ENCODE assay signal across 8 mouse cellular contexts in the genomic region with DNA sequence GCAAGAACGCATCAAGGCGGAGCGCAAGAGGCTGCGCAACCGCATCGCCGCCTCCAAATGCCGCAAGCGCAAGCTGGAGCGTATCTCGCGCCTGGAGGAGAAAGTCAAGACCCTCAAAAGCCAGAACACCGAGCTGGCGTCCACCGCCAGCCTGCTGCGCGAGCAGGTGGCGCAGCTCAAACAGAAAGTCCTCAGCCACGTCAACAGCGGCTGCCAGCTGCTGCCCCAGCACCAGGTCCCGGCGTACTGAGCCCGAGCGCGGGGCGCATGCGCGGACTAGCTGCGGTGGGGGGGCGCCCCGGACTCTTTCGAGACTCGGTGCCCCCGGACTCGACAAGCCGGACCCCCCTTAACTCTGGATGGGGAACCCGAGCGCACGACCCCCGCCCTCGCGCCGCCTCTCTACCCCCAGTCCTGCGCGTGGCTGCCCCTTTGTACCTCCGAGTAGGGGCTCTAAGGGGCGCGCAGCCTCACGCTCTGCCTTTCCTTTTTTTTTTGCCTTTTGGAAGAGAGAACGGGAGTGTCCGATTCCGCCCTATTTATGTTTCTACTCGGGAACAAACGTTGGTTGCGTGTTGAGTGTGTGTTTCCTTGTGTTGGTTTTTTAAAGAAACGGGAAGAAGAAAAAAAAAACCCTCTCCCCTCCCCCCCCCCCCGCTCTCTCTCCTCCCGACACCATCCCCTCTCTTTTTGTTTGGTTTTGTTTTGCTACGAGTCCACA. TPM values are rescaled to one million over a fixed set of nuclear protein-coding genes. Genes with fewer than 3 reads are reported as not detected.
DNase-seq lines count a peak whose midpoint lies in the region; ATAC-seq and TF ChIP-seq lines count a peak whose summit lies in the region.

No protein-coding gene starts in this region.

- H3K4me2 ChIP-seq in heart, embryonic 11.5 days, result peak overlapping the region; percentile 75
- peak overlapping the region; percentile 70 for H3K4me2 ChIP-seq in kidney, embryonic 16.5 days (replicated peaks; ENCODE audit: low read depth, low read length)
- peak overlapping the region; percentile 85 for H3K4me2 ChIP-seq in liver, embryonic 11.5 days
- peak overlapping the region; percentile 61 for H3K4me2 ChIP-seq in stomach, embryonic 14.5 days (replicated peaks; ENCODE audit: low read depth, low read length)

- no peaks in the 10 kb centered on the region for H3K9me3 ChIP-seq in heart, embryonic 11.5 days (replicated peaks; ENCODE audit: control insufficient read depth, low read length)
- H3K9me3 ChIP-seq in kidney, embryonic 16.5 days (ENCODE audit: low read length), result no peaks in the 10 kb centered on the region
- no peaks in the 10 kb centered on the region for H3K9me3 ChIP-seq in liver, embryonic 11.5 days (ENCODE audit: control insufficient read depth, low read length)
- no peaks in the 10 kb centered on the region for H3K9me3 ChIP-seq in stomach, embryonic 14.5 days (ENCODE audit: control insufficient read depth, low read depth, low read length)

- WGBS in heart, embryonic 11.5 days (ENCODE audit: insufficient replicate concordance), result under 1% methylated on average over 57 of the region's 59 CpGs
- WGBS in kidney, embryonic 16.5 days, result 0% methylated on average over 59 of the region's 59 CpGs
- WGBS in liver, embryonic 11.5 days, result 1% methylated on average over 57 of the region's 59 CpGs
- under 1% methylated on average over 59 of the region's 59 CpGs for WGBS in stomach, embryonic 14.5 days

- H3K4me3 ChIP-seq in embryonic fibroblast, embryonic 13.5 days (ENCODE audit: insufficient read depth, low read length), result peak overlapping the region; percentile 65
- H3K4me3 ChIP-seq in heart, embryonic 11.5 days (ENCODE audit: low read depth, low read length), result peak overlapping the region; percentile 80
- peak overlapping the region; percentile 90 for H3K4me3 ChIP-seq in kidney, embryonic 16.5 days (ENCODE audit: low read length)
- peak overlapping the region; percentile 96 for H3K4me3 ChIP-seq in liver, embryonic 11.5 days (ENCODE audit: low read depth, low read length)
- peak overlapping the region; percentile 97 for H3K4me3 ChIP-seq in stomach, embryonic 14.5 days (ENCODE audit: low read depth, low read length)

- H3K36me3 ChIP-seq in heart, embryonic 11.5 days (ENCODE audit: control insufficient read depth, insufficient read depth, low read length), result no peaks in the 10 kb centered on the region; the same call in 1 of the 2 replicates
- H3K36me3 ChIP-seq in kidney, embryonic 16.5 days (ENCODE audit: insufficient read depth, low read length), result peaks cover 23% of the 10 kb centered on the region; the same call in 1 of the 2 replicates
- no peaks in the 10 kb centered on the region; the same call in 1 of the 2 replicates for H3K36me3 ChIP-seq in liver, embryonic 11.5 days (ENCODE audit: control insufficient read depth, insufficient read depth, low read length)
- peaks cover 6% of the 10 kb centered on the region for H3K36me3 ChIP-seq in stomach, embryonic 14.5 days (ENCODE audit: control insufficient read depth, insufficient read depth, low read length)

- ATAC-seq in heart, embryonic 11.5 days (replicated peaks; ENCODE audit: insufficient number of reproducible peaks, low FRiP score, low TSS enrichment), result no peak
- no peak for ATAC-seq in kidney, embryonic 16.5 days (ENCODE audit: low FRiP score, low TSS enrichment)
- no peak for ATAC-seq in liver, embryonic 11.5 days (replicated peaks; ENCODE audit: low FRiP score)
- ATAC-seq in stomach, embryonic 14.5 days (ENCODE audit: insufficient number of reproducible peaks, insufficient read depth, low FRiP score, low read depth), result no peak

- peaks cover 7% of the 10 kb centered on the region for H3K4me1 ChIP-seq in embryonic fibroblast, embryonic 13.5 days (ENCODE audit: control insufficient read depth, insufficient read depth, low read length)
- H3K4me1 ChIP-seq in heart, embryonic 11.5 days (ENCODE audit: control insufficient read depth, insufficient read depth, low read length), result peaks cover 42% of the 10 kb centered on the region
- peaks cover 52% of the 10 kb centered on the region for H3K4me1 ChIP-seq in kidney, embryonic 16.5 days (ENCODE audit: insufficient read depth, low read length)
- H3K4me1 ChIP-seq in liver, embryonic 11.5 days (replicated peaks; ENCODE audit: control insufficient read depth, insufficient read depth, low read length), result peaks cover 34% of the 10 kb centered on the region
- H3K4me1 ChIP-seq in stomach, embryonic 14.5 days (ENCODE audit: control insufficient read depth, insufficient read depth, low read length), result peaks cover 44% of the 10 kb centered on the region

- H3K27ac ChIP-seq in embryonic fibroblast, embryonic 13.5 days (ENCODE audit: insufficient read depth, low read length), result peak overlapping the region; percentile 77
- H3K27ac ChIP-seq in heart, embryonic 11.5 days (ENCODE audit: low read depth, low read length), result peak overlapping the region; percentile 99
- H3K27ac ChIP-seq in kidney, embryonic 16.5 days (ENCODE audit: low read length), result peak overlapping the region; percentile 98
- H3K27ac ChIP-seq in liver, embryonic 11.5 days (ENCODE audit: low read depth, low read length), result peak overlapping the region; percentile 99
- H3K27ac ChIP-seq in stomach, embryonic 14.5 days (ENCODE audit: low read length), result peak overlapping the region; percentile 99

- DNase-seq in 3T3-L1 (ENCODE audit: low read depth, low spot score), result peak; percentile 82
- DNase-seq in adrenal gland, postnatal 36 days, result peak; percentile 85 to 89
- peak; percentile 83 for DNase-seq in liver, embryonic 11.5 days (ENCODE audit: low spot score)
- peak; percentile 84 for DNase-seq in neural tube, embryonic 10.5 days (ENCODE audit: extremely low spot score, low spot score)

- no peak for TF ChIP-seq CTCF in embryonic fibroblast, embryonic 13.5 days (IDR thresholded peaks at IDR 0.05; ENCODE audit: borderline replicate concordance, insufficient read depth, low read length)

- TF ChIP-seq POLR2A in embryonic fibroblast, embryonic 13.5 days (IDR thresholded peaks at IDR 0.05; ENCODE audit: low read depth, low read length), result peak; percentile 77

- peak overlapping the region; percentile 100 for H3K9ac ChIP-seq in heart, embryonic 11.5 days (ENCODE audit: low read depth, low read length)
- H3K9ac ChIP-seq in kidney, embryonic 16.5 days (replicated peaks; ENCODE audit: low read length), result peak overlapping the region; percentile 99
- peak overlapping the region; percentile 96 for H3K9ac ChIP-seq in liver, embryonic 11.5 days (ENCODE audit: low read depth, low read length)
- peak overlapping the region; percentile 99 for H3K9ac ChIP-seq in stomach, embryonic 14.5 days (replicated peaks; ENCODE audit: low read depth, low read length)

- H3K27me3 ChIP-seq in heart, embryonic 11.5 days (ENCODE audit: control insufficient read depth, insufficient read depth, low read length), result no peaks in the 10 kb centered on the region
- H3K27me3 ChIP-seq in kidney, embryonic 16.5 days (ENCODE audit: insufficient read depth, low read length), result no peaks in the 10 kb centered on the region
- no peaks in the 10 kb centered on the region for H3K27me3 ChIP-seq in liver, embryonic 11.5 days (replicated peaks; ENCODE audit: control insufficient read depth, insufficient read depth, low read length)
- H3K27me3 ChIP-seq in stomach, embryonic 14.5 days (ENCODE audit: control insufficient read depth, insufficient read depth, low read length), result no peaks in the 10 kb centered on the region

RNA-seq across cellular contexts. Expression of a gene that starts 1.2 kb away (rescaled TPM):
- total RNA-seq in adrenal gland, postnatal 36 days (2021), result 100 to 1,000 TPM; 219 to 227 TPM
- 82.2 and 90.6 TPM in 2 replicates for polyA plus RNA-seq in embryonic fibroblast, embryonic 13.5 days (2011; ENCODE audit: insufficient read length, low read depth, missing spikeins)
- 97.8 and 102 TPM in 2 replicates for polyA plus RNA-seq in heart, embryonic 11.5 days (2014; fragmentation: Nextera tagmentation; extraction: Ambion mirVana)
- 42.1 and 47.4 TPM in 2 replicates for polyA plus RNA-seq in kidney, embryonic 16.5 days (2015; fragmentation: Nextera tagmentation; extraction: Ambion mirVana)
- polyA plus RNA-seq in liver, embryonic 11.5 days (2014; fragmentation: Nextera tagmentation; extraction: Ambion mirVana), result 43.0 and 47.2 TPM in 2 replicates
- polyA plus RNA-seq in stomach, embryonic 14.5 days (2014; fragmentation: Nextera tagmentation; extraction: Ambion mirVana), result 78.9 and 105 TPM in 2 replicates

RNA-seq across cellular contexts. Expression of a gene that starts 3.3 kb away (rescaled TPM):
- not detected for total RNA-seq in adrenal gland, postnatal 36 days (2021)
- polyA plus RNA-seq in embryonic fibroblast, embryonic 13.5 days (2011; ENCODE audit: insufficient read length, low read depth, missing spikeins), result not detected in 2 replicates
- polyA plus RNA-seq in heart, embryonic 11.5 days (2014; fragmentation: Nextera tagmentation; extraction: Ambion mirVana), result not detected in 2 replicates
- polyA plus RNA-seq in kidney, embryonic 16.5 days (2015; fragmentation: Nextera tagmentation; extraction: Ambion mirVana), result 0.04 and 0.06 TPM in 2 replicates
- polyA plus RNA-seq in liver, embryonic 11.5 days (2014; fragmentation: Nextera tagmentation; extraction: Ambion mirVana), result not detected in 2 replicates
- polyA plus RNA-seq in stomach, embryonic 14.5 days (2014; fragmentation: Nextera tagmentation; extraction: Ambion mirVana), result 0.06 and 0.10 TPM in 2 replicates

RNA-seq across cellular contexts. Expression of a gene that starts 18.3 kb away (rescaled TPM):
- total RNA-seq in adrenal gland, postnatal 36 days (2021), result not detected
- not detected in 2 replicates for polyA plus RNA-seq in embryonic fibroblast, embryonic 13.5 days (2011; ENCODE audit: insufficient read length, low read depth, missing spikeins)
- not detected in 2 replicates for polyA plus RNA-seq in heart, embryonic 11.5 days (2014; fragmentation: Nextera tagmentation; extraction: Ambion mirVana)
- polyA plus RNA-seq in kidney, embryonic 16.5 days (2015; fragmentation: Nextera tagmentation; extraction: Ambion mirVana), result 0.52 and 0.76 TPM in 2 replicates
- polyA plus RNA-seq in liver, embryonic 11.5 days (2014; fragmentation: Nextera tagmentation; extraction: Ambion mirVana), result 0.15 TPM in 1 of 2 replicates, not detected in the other
- 0.51 and 0.63 TPM in 2 replicates for polyA plus RNA-seq in stomach, embryonic 14.5 days (2014; fragmentation: Nextera tagmentation; extraction: Ambion mirVana)

RNA-seq across cellular contexts. Expression of a gene that starts 23.5 kb away (rescaled TPM):
- 1 to 10 TPM in 1 of 2 experiments, under 1 TPM in 1; 0.33 to 1.2 TPM for total RNA-seq in adrenal gland, postnatal 36 days (2021)
- polyA plus RNA-seq in embryonic fibroblast, embryonic 13.5 days (2011; ENCODE audit: insufficient read length, low read depth, missing spikeins), result not detected in 2 replicates
- not detected in 2 replicates for polyA plus RNA-seq in heart, embryonic 11.5 days (2014; fragmentation: Nextera tagmentation; extraction: Ambion mirVana)
- polyA plus RNA-seq in kidney, embryonic 16.5 days (2015; fragmentation: Nextera tagmentation; extraction: Ambion mirVana), result 8.8 and 11.6 TPM in 2 replicates
- 0.83 and 1.3 TPM in 2 replicates for polyA plus RNA-seq in liver, embryonic 11.5 days (2014; fragmentation: Nextera tagmentation; extraction: Ambion mirVana)
- polyA plus RNA-seq in stomach, embryonic 14.5 days (2014; fragmentation: Nextera tagmentation; extraction: Ambion mirVana), result 0.29 and 0.32 TPM in 2 replicates

RNA-seq across cellular contexts. Expression of a gene that starts 26.9 kb away (rescaled TPM):
- 10 to 100 TPM; 74.3 to 84.4 TPM for total RNA-seq in adrenal gland, postnatal 36 days (2021)
- polyA plus RNA-seq in embryonic fibroblast, embryonic 13.5 days (2011; ENCODE audit: insufficient read length, low read depth, missing spikeins), result 54.9 and 60.2 TPM in 2 replicates
- 296 and 308 TPM in 2 replicates for polyA plus RNA-seq in heart, embryonic 11.5 days (2014; fragmentation: Nextera tagmentation; extraction: Ambion mirVana)
- polyA plus RNA-seq in kidney, embryonic 16.5 days (2015; fragmentation: Nextera tagmentation; extraction: Ambion mirVana), result 272 and 281 TPM in 2 replicates
- polyA plus RNA-seq in liver, embryonic 11.5 days (2014; fragmentation: Nextera tagmentation; extraction: Ambion mirVana), result 342 and 357 TPM in 2 replicates
- polyA plus RNA-seq in stomach, embryonic 14.5 days (2014; fragmentation: Nextera tagmentation; extraction: Ambion mirVana), result 234 and 244 TPM in 2 replicates
